Mouse (Mus musculus): Measurements from ENCODE around the gene Rln3. TPM values are rescaled to one million over a fixed set of nuclear protein-coding genes. Genes with fewer than 3 reads are reported as not detected.

The Rln3 gene
- total and polyA plus RNA-seq, 3 experiments, result not detected

GRCm38 (mm10) chr8:84070667-84071066, 25.9 kb upstream of the Rln3 start:
- H3K4me2 ChIP-seq (ENCODE audit: insufficient read depth, low read depth, poor library complexity, severe bottlenecking), result no peak overlapping the region
- no peaks in the 10 kb centered on the region for H3K27me3 ChIP-seq (replicated peaks)
- DNase-seq (ENCODE audit: extremely low read depth), result no peak
- H3K27ac ChIP-seq (ENCODE audit: insufficient read depth, low read depth), result no peak overlapping the region
- H3K9me3 ChIP-seq (replicated peaks; ENCODE audit: low read length), result no peaks in the 10 kb centered on the region
- dilution Hi-C loops (cut with MboI; ENCODE audit: extremely low pct_ligation_motif_present, extremely low pct_unique_long_range_greater_than_20kb, low sequenced_read_pairs), result no loop called here
- in situ Hi-C loops (cut with MboI; ENCODE audit: low pct_ligation_motif_present, low pct_unique_long_range_greater_than_20kb, low sequenced_read_pairs), result no loop called here
- H3K79me2 ChIP-seq (replicated peaks; ENCODE audit: control insufficient read depth, extremely low read depth, insufficient read depth, poor library complexity, severe bottlenecking), result peaks cover 14% of the 10 kb centered on the region
- no peak for TF ChIP-seq CTCF (conservative IDR thresholded peaks at IDR 0.05 in 1 of 2, IDR thresholded peaks at IDR 0.05 in 1 of 2; ENCODE audit: low read depth in 2 of 2, low read length in 2 of 2)
- TF ChIP-seq MXI1 (IDR thresholded peaks at IDR 0.05; ENCODE audit: low read depth, low read length), result no peak
- TF ChIP-seq PAX5 (IDR thresholded peaks at IDR 0.05; ENCODE audit: low read length), result no peak
- TF ChIP-seq MAFK (IDR thresholded peaks at IDR 0.05; ENCODE audit: insufficient replicate concordance, low read length), result no peak
- no peak for TF ChIP-seq ETS1 (conservative IDR thresholded peaks at IDR 0.05; ENCODE audit: low read depth, low read length)
- TF ChIP-seq ZC3H11A (IDR thresholded peaks at IDR 0.05; ENCODE audit: low read depth, low read length), result no peak
- H3K9ac ChIP-seq (ENCODE audit: insufficient read depth, low read depth), result no peak overlapping the region
- no peak overlapping the region for H3K4me3 ChIP-seq (replicated peaks in 1 of 3; ENCODE audit: low read depth in 2 of 3, low read length in 2 of 3, poor library complexity in 1 of 3)
- H3K36me3 ChIP-seq (replicated peaks in 1 of 2; ENCODE audit: control insufficient read depth in 1 of 2, insufficient read depth in 1 of 2, low read length in 1 of 2), result peaks cover 14 to 46% of the 10 kb centered on the region in 2 experiments
- peaks cover 16 to 43% of the 10 kb centered on the region in 2 experiments for H3K4me1 ChIP-seq (ENCODE audit: control insufficient read depth in 1 of 2, insufficient read depth in 2 of 2)

- in situ Hi-C loops (cut with MboI; ENCODE audit: low pct_ligation_motif_present, low pct_unique_long_range_greater_than_20kb, low sequenced_read_pairs) (no loop called here), dilution Hi-C loops (cut with MboI; ENCODE audit: extremely low pct_ligation_motif_present, extremely low pct_unique_long_range_greater_than_20kb, low sequenced_read_pairs) (no loop called here)
- no peak overlapping the region for H3K27ac ChIP-seq (ENCODE audit: insufficient read depth, low read depth)
- TF ChIP-seq HCFC1 (IDR thresholded peaks at IDR 0.05; ENCODE audit: low read depth, low read length) (no peak), ZMIZ1 (IDR thresholded peaks at IDR 0.05; ENCODE audit: low read depth, low read length) (no peak), KAT2A (IDR thresholded peaks at IDR 0.05; ENCODE audit: insufficient replicate concordance, low read length) (no peak), MAX (IDR thresholded peaks at IDR 0.05; ENCODE audit: low read length) (no peak), NELFE (IDR thresholded peaks at IDR 0.05; ENCODE audit: low read depth, low read length) (no peak), MYC (IDR thresholded peaks at IDR 0.05; ENCODE audit: low read depth, low read length) (no peak), RCOR1 (conservative IDR thresholded peaks at IDR 0.05; ENCODE audit: low read depth, low read length) (no peak), NRF1 (IDR thresholded peaks at IDR 0.05; ENCODE audit: low read depth, low read length) (no peak), JUN (IDR thresholded peaks at IDR 0.05; ENCODE audit: insufficient read depth, low read depth, low read length) (no peak), BHLHE40 (IDR thresholded peaks at IDR 0.05; ENCODE audit: low read depth, low read length) (no peak), CTCF (conservative IDR thresholded peaks at IDR 0.05 in 1 of 2, IDR thresholded peaks at IDR 0.05 in 1 of 2; ENCODE audit: low read depth in 2 of 2, low read length in 2 of 2) (no peak), CHD2 (IDR thresholded peaks at IDR 0.05; ENCODE audit: low read length) (no peak), IRF4 (IDR thresholded peaks at IDR 0.05; ENCODE audit: low read depth, low read length) (no peak), TBP (conservative IDR thresholded peaks at IDR 0.05; ENCODE audit: low read depth, low read length) (no peak), ZC3H11A (IDR thresholded peaks at IDR 0.05; ENCODE audit: low read depth, low read length) (no peak)
- H3K4me3 ChIP-seq (replicated peaks in 1 of 3; ENCODE audit: low read depth in 2 of 3, low read length in 2 of 3, poor library complexity in 1 of 3), result no peak overlapping the region
- peaks cover 16 to 46% of the 10 kb centered on the region in 2 experiments for H3K4me1 ChIP-seq (ENCODE audit: control insufficient read depth in 1 of 2, insufficient read depth in 2 of 2)
- peaks cover 14% of the 10 kb centered on the region for H3K79me2 ChIP-seq (replicated peaks; ENCODE audit: control insufficient read depth, extremely low read depth, insufficient read depth, poor library complexity, severe bottlenecking)
- no peak for DNase-seq (ENCODE audit: extremely low read depth)
- no peaks in the 10 kb centered on the region for H3K9me3 ChIP-seq (replicated peaks; ENCODE audit: low read length)
- H3K27me3 ChIP-seq (replicated peaks), result no peaks in the 10 kb centered on the region
- no peak overlapping the region for H3K4me2 ChIP-seq (ENCODE audit: insufficient read depth, low read depth, poor library complexity, severe bottlenecking)
- peaks cover 14 to 42% of the 10 kb centered on the region in 2 experiments for H3K36me3 ChIP-seq (replicated peaks in 1 of 2; ENCODE audit: control insufficient read depth in 1 of 2, insufficient read depth in 1 of 2, low read length in 1 of 2)
- no peak overlapping the region for H3K9ac ChIP-seq (ENCODE audit: insufficient read depth, low read depth)
Measured at GRCm38 (mm10) chr8:84070241-84070640, 25.4 kb upstream of the Rln3 start.
